Mouse (Mus musculus) bone marrow, adult 2 months (tissue): ENCODE measurements around the gene Mgat4b.

Experiments
- CTCF ChIP-seq: fragments of 200-500 bp; IDR thresholded peaks from 2 replicates; pipeline ENCODE4 v1.5.1; 2011; ENCODE audit warnings: low read length, control low read depth; ENCODE audit not compliant: control insufficient read depth, insufficient read depth
- POLR2A ChIP-seq: fragments of 200-500 bp; IDR thresholded peaks from 2 replicates; pipeline ENCODE4 v1.6.1; 2011; ENCODE audit warnings: low read depth, mild to moderate bottlenecking, control low read depth, low read length, borderline replicate concordance; ENCODE audit not compliant: control insufficient read depth

DNA sequence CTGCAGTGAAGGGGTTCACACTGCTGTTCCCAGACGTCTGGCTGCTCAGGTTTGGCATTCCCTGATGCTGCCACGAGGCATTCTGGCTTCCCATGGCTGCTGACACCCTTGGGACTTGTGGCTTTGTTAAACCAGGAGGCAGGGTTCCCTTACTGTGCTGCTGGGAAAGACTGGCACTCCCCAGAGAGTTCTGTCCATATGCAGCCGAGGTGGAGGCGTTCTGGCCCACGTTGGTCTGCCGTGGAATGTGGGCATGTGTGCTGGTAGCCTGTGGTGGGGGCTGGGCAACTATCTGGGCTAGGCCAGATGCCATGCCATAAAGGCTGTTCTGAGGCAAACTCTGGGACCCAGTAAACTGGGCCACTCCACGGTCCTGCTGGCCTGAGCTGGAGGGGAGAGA is 47.6 kb downstream of the Mgat4b start:
- TF ChIP-seq CTCF: no peak
- TF ChIP-seq POLR2A: no peak
